Mouse (Mus musculus) right cerebral cortex, postnatal 25 days (tissue): ENCODE data around the gene Pkd1l1.
A peak's percentile ranks its signal among the peaks of the same experiment; 100 is the strongest.

Experiments used
- DNase-seq: peaks from one replicate; pipeline ENCODE4 v3.0.0; 2022

The Pkd1l1 gene

GRCm38 (mm10) chr11:8973166-8973565 is at the start of gene Pkd1l1:
Pkd1l1 (minus strand) TSS chr11:8973266.
- no peak for DNase-seq

GRCm38 (mm10) chr11:9020207-9020606 is 47.1 kb upstream of the Pkd1l1 start:
- no peak for DNase-seq

GRCm38 (mm10) chr11:9018491-9019267 is 45.6 kb upstream of the Pkd1l1 start:
- no peak for DNase-seq

- no peak for DNase-seq
Measured at GRCm38 (mm10) chr11:9014740-9015139, 41.7 kb upstream of the Pkd1l1 start.

GRCm38 (mm10) chr11:9011348-9011747 is 38.3 kb upstream of the Pkd1l1 start:
- no peak for DNase-seq

GRCm38 (mm10) chr11:9010853-9011339 is 37.8 kb upstream of the Pkd1l1 start, which contains the start of gene Hus1:
Hus1 (minus strand) TSS chr11:9011191.
- peak; percentile 83 for DNase-seq

- no peak for DNase-seq
Measured at GRCm38 (mm10) chr11:9010416-9010815, 37.4 kb upstream of the Pkd1l1 start.

GRCm38 (mm10) chr11:9008761-9009160 is 35.7 kb upstream of the Pkd1l1 start:
- no peak for DNase-seq

- DNase-seq = no peak
Measured at GRCm38 (mm10) chr11:8988084-8988483, 15.0 kb upstream of the Pkd1l1 start.

GRCm38 (mm10) chr11:8986058-8986457 is 13.0 kb upstream of the Pkd1l1 start:
- no peak for DNase-seq

- peak; percentile 36 for DNase-seq
Measured at GRCm38 (mm10) chr11:8983237-8983861, 10.3 kb upstream of the Pkd1l1 start.

- no peak for DNase-seq
Measured at GRCm38 (mm10) chr11:8978154-8978553, 5.1 kb upstream of the Pkd1l1 start.

GRCm38 (mm10) chr11:8972093-8972492 is 973 bp downstream of the Pkd1l1 start:
- no peak for DNase-seq

GRCm38 (mm10) chr11:8970509-8970908 is 2.6 kb downstream of the Pkd1l1 start:
- DNase-seq = no peak

GRCm38 (mm10) chr11:8968094-8968493 is 5.0 kb downstream of the Pkd1l1 start:
- no peak for DNase-seq

GRCm38 (mm10) chr11:8958572-8958971 is 14.5 kb downstream of the Pkd1l1 start:
- DNase-seq = no peak

GRCm38 (mm10) chr11:8958108-8958507 is 15.0 kb downstream of the Pkd1l1 start:
- no peak for DNase-seq

- DNase-seq = no peak
Measured at GRCm38 (mm10) chr11:8957023-8957422, 16.0 kb downstream of the Pkd1l1 start.

- no peak for DNase-seq
Measured at GRCm38 (mm10) chr11:8955678-8956077, 17.4 kb downstream of the Pkd1l1 start.

GRCm38 (mm10) chr11:8949765-8950430 is 23.2 kb downstream of the Pkd1l1 start:
- no peak for DNase-seq

GRCm38 (mm10) chr11:8948871-8949270 is 24.2 kb downstream of the Pkd1l1 start:
- DNase-seq = no peak

- DNase-seq = no peak
Measured at GRCm38 (mm10) chr11:8944114-8944513, 29.0 kb downstream of the Pkd1l1 start.

- no peak for DNase-seq
Measured at GRCm38 (mm10) chr11:8942446-8942845, 30.6 kb downstream of the Pkd1l1 start.
